Mouse (Mus musculus): ENCODE data around the gene Gm10324.
"Not testable (repeated sequence)": the region's sequence is repeated elsewhere in the genome, so short reads cannot be mapped to it uniquely, and the experiment has no call there.

Gene Gm10324

DNA sequence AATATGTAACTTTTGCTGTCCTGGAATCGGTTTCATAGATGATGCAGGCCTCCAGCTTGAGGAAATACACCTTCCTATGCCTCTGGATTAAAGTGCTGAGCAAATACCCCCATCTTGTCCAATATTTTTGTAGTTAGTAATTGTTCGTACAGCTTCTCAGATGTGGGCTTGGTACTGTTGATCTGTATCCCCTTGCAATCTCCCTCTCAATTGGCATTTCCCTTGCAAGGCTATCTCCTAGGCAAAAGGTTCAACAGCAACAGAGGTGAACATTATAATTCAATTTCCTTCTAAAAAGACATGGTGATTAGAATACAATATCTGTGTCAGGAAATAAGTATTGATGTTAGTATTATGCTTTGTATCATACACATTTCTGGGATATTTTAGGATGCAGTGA is at the start of gene Gm10324:
TSS of gene Gm10324 (plus strand) at position 301 of the 400 bp plus-strand sequence.
- not testable (repeated sequence) for DNase-seq

All from lung, postnatal 10 days (tissue).